Mouse (Mus musculus) bone marrow macrophage, adult 2 months (primary cell): Measurements from ENCODE around the gene Pgbd5.

Experiments
- CTCF ChIP-seq: IDR thresholded peaks from 2 replicates; pipeline ENCODE4 v1.5.1; 2012; ENCODE audit warnings: low read depth, mild to moderate bottlenecking, low read length, moderate library complexity
- POLR2A ChIP-seq: IDR thresholded peaks from 2 replicates; pipeline ENCODE4 v1.6.1; 2012; ENCODE audit warnings: mild to moderate bottlenecking, low read depth, low read length, borderline replicate concordance

- TF ChIP-seq POLR2A (no peak), CTCF (no peak)
These were observed 23.7 kb upstream of the Pgbd5 start for GRCm38 (mm10) chr8:124463111-124463510.
